16 mouse cellular contexts compared by ENCODE assay signal in genomic region chr5:74816523-74816922, GRCm38 (mm10).
DNase-seq lines count a peak whose midpoint lies in the region; ATAC-seq and TF ChIP-seq lines count a peak whose summit lies in the region.
"Had no signal": no experiment of that assay in that cellular context is flagged by ENCODE, and none has a peak within 500 bp of the region (broad histone marks: within the 10 kb centered on the region; RNA-seq: fewer than 3 reads in every experiment).

No protein-coding gene starts in this region.

- DNase-seq in kidney, adult 11 months: peak; percentile 39
- peak; percentile 69 for DNase-seq in adipocyte (ENCODE audit: low spot score)
- DNase-seq in kidney, postnatal 25 days: peak; percentile 54 to 66
- DNase-seq in lung, postnatal 14 days: peak; percentile 65
- DNase-seq in forebrain, postnatal 0 days: no peak
- no peak for DNase-seq in spleen, adult 18-20 months

- H3K4me3 ChIP-seq in kidney, embryonic 15.5 days (replicated peaks): no peak overlapping the region
- no peak overlapping the region for H3K4me3 ChIP-seq in forebrain, postnatal 0 days (ENCODE audit: low read depth, low read length)
- no peak overlapping the region for H3K4me3 ChIP-seq in forebrain, embryonic 16.5 days (replicated peaks; ENCODE audit: low read length)
- H3K4me3 ChIP-seq: embryonic facial prominence, embryonic 12.5 days; forebrain, embryonic 13.5 days; heart, embryonic 13.5 days; hindbrain, embryonic 13.5 days; limb, embryonic 15.5 days; megakaryocyte, embryonic 14.5 days; myocyte had no signal

- H3K4me1 ChIP-seq in kidney, embryonic 15.5 days: no peaks in the 10 kb centered on the region
- H3K4me1 ChIP-seq in forebrain, postnatal 0 days (ENCODE audit: insufficient read depth): no peaks in the 10 kb centered on the region
- peaks cover 4% of the 10 kb centered on the region; the same call in 1 of the 2 replicates for H3K4me1 ChIP-seq in forebrain, embryonic 16.5 days (replicated peaks; ENCODE audit: control insufficient read depth, insufficient read depth, low read length)
- H3K4me1 ChIP-seq: embryonic facial prominence, embryonic 12.5 days; hindbrain, embryonic 13.5 days; megakaryocyte, embryonic 14.5 days had no signal

- H3K4me2 ChIP-seq in kidney, embryonic 15.5 days: no peak overlapping the region
- H3K4me2 ChIP-seq in forebrain, postnatal 0 days (ENCODE audit: low read depth): no peak overlapping the region
- no peak overlapping the region for H3K4me2 ChIP-seq in forebrain, embryonic 16.5 days (ENCODE audit: low read length)
- H3K4me2 ChIP-seq: embryonic facial prominence, embryonic 12.5 days; forebrain, embryonic 13.5 days; heart, embryonic 13.5 days; hindbrain, embryonic 13.5 days; limb, embryonic 15.5 days had no signal

- ATAC-seq in kidney, embryonic 15.5 days (replicated peaks; ENCODE audit: low FRiP score): no peak
- no peak for ATAC-seq in forebrain, postnatal 0 days
- ATAC-seq in forebrain, embryonic 16.5 days: no peak
- ATAC-seq: forebrain, embryonic 13.5 days had no signal

- H3K27ac ChIP-seq in kidney, embryonic 15.5 days: no peak overlapping the region
- no peak overlapping the region for H3K27ac ChIP-seq in forebrain, postnatal 0 days (ENCODE audit: low read depth, low read length)
- no peak overlapping the region for H3K27ac ChIP-seq in forebrain, embryonic 16.5 days (ENCODE audit: low read length)
- H3K27ac ChIP-seq: embryonic facial prominence, embryonic 12.5 days; forebrain, embryonic 13.5 days; heart, embryonic 13.5 days; hindbrain, embryonic 13.5 days; limb, embryonic 15.5 days had no signal

- H3K27me3 ChIP-seq in kidney, embryonic 15.5 days: no peaks in the 10 kb centered on the region
- H3K27me3 ChIP-seq in forebrain, postnatal 0 days (ENCODE audit: insufficient read depth, low read length): no peaks in the 10 kb centered on the region
- no peaks in the 10 kb centered on the region for H3K27me3 ChIP-seq in forebrain, embryonic 16.5 days (replicated peaks; ENCODE audit: control insufficient read depth, insufficient read depth, low read length)
- H3K27me3 ChIP-seq: CH12.LX; embryonic facial prominence, embryonic 12.5 days; forebrain, embryonic 13.5 days; hindbrain, embryonic 13.5 days; limb, embryonic 15.5 days; megakaryocyte, embryonic 14.5 days had no signal

- H3K36me3 ChIP-seq in kidney, embryonic 15.5 days: no peaks in the 10 kb centered on the region
- no peaks in the 10 kb centered on the region for H3K36me3 ChIP-seq in forebrain, postnatal 0 days (ENCODE audit: insufficient read depth)
- no peaks in the 10 kb centered on the region for H3K36me3 ChIP-seq in forebrain, embryonic 16.5 days (ENCODE audit: control insufficient read depth, insufficient read depth)
- H3K36me3 ChIP-seq: embryonic facial prominence, embryonic 12.5 days; heart, embryonic 13.5 days; hindbrain, embryonic 13.5 days; limb, embryonic 15.5 days had no signal

- no peaks in the 10 kb centered on the region for H3K9me3 ChIP-seq in kidney, embryonic 15.5 days (replicated peaks)
- H3K9me3 ChIP-seq in forebrain, postnatal 0 days (ENCODE audit: low read length): no peaks in the 10 kb centered on the region
- H3K9me3 ChIP-seq in forebrain, embryonic 16.5 days (ENCODE audit: control insufficient read depth, low read length): no peaks in the 10 kb centered on the region
- H3K9me3 ChIP-seq: embryonic facial prominence, embryonic 12.5 days; forebrain, embryonic 13.5 days; heart, embryonic 13.5 days; hindbrain, embryonic 13.5 days; limb, embryonic 15.5 days; megakaryocyte, embryonic 14.5 days had no signal

- H3K9ac ChIP-seq in kidney, embryonic 15.5 days: no peak overlapping the region
- no peak overlapping the region for H3K9ac ChIP-seq in forebrain, postnatal 0 days
- no peak overlapping the region for H3K9ac ChIP-seq in forebrain, embryonic 16.5 days (replicated peaks; ENCODE audit: low read depth, low read length)
- H3K9ac ChIP-seq: embryonic facial prominence, embryonic 12.5 days; forebrain, embryonic 13.5 days; heart, embryonic 13.5 days; hindbrain, embryonic 13.5 days; limb, embryonic 15.5 days had no signal

- TF ChIP-seq CTCF in forebrain, postnatal 0 days (IDR thresholded peaks at IDR 0.05; ENCODE audit: low read depth): no peak

- WGBS in kidney, embryonic 15.5 days: 37% methylated on average over 5 of the region's 5 CpGs
- 44% methylated on average over 5 of the region's 5 CpGs for WGBS in forebrain, postnatal 0 days
- 41% methylated on average over 5 of the region's 5 CpGs for whole genome bisulfite sequencing in forebrain, embryonic 16.5 days

Comparison
In these comparisons a context has a peak if more than half of its experiments do, and no peak if none do; other contexts are left out.
1. DNase-seq: peak in kidney, adult 11 months (single experiment), adipocyte (single experiment), kidney, postnatal 25 days (2 of 2) and lung, postnatal 14 days (single experiment); none in forebrain, postnatal 0 days (single experiment) and spleen, adult 18-20 months (0 of 2).